Mouse (Mus musculus): Measurements from ENCODE around the gene Trip10. TPM values are rescaled to one million over a fixed set of nuclear protein-coding genes. Genes with fewer than 3 reads are reported as not detected.
A peak's percentile ranks its signal among the peaks of the same experiment; 100 is the strongest.

Gene Trip10
- total RNA-seq, 2 experiments from 2014 or later, result 52.1 to 58.4 TPM

DNA sequence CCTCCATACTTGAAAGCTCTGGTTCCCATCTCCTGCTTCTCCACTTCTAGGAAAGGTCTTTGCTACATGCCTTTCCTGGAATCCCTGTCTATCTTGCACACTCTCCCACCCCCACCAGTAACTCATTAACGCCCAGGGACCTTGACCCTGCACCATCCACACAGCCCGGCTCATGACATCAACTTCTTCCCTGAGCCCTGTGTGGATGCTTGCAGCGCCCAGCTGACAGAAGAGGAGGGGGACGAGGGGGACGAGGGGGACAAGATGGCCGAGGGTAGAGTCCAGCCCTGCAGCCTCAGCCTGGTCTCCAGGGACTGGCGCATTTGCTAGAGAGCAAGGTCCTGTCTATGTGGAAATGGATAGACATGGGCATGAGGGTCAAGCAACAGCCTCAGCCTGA lies 16.2 kb upstream of the Trip10 start:
- DNase-seq (ENCODE audit: low spot score in 2 of 2), result no peak

GRCm38 (mm10) chr17:57234254-57234928 lies 14.9 kb upstream of the Trip10 start:
- no peak for DNase-seq (ENCODE audit: low spot score in 2 of 2)

DNA sequence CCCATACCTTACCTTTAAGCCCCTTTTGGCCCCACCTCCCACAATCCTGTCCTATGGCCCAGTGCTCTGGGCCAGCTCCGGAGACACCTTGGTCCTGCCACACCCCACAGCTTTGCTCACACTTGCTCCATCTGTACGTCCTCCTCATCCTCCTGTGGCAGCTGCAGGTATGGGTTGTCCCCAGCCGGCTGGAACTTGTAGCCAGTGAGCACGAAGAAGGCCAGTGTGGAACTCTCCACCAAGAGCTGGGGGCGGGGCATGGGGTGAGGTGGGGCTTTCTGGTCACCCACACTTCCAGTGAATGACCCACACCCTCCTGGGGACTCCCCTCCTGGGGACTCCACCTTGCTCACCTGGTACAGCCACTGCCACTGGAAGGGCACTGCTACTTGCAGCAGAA lies 13.5 kb upstream of the Trip10 start:
- DNase-seq (ENCODE audit: low spot score in 2 of 2), result no peak

DNA sequence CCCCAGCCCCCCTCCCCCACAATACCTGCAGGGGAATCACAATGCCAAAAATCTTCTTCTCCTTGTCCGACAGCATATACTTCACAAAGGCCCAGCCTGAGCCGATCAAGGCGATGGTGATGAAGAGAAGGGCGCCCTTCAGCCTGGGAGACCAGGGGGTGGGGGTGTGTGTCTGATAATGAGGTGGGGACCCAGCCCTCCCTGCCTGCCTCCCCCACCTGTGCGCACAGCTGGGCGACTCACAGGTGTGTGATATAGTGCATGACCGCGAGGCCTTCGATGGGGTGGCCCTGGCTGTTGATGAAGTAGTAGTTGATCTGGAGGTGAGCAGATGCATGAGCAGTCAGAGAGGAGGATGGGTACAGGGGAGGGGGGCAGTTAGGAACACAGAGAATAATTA lies 12.1 kb upstream of the Trip10 start:
- no peak for DNase-seq (ENCODE audit: low spot score in 2 of 2)

DNA sequence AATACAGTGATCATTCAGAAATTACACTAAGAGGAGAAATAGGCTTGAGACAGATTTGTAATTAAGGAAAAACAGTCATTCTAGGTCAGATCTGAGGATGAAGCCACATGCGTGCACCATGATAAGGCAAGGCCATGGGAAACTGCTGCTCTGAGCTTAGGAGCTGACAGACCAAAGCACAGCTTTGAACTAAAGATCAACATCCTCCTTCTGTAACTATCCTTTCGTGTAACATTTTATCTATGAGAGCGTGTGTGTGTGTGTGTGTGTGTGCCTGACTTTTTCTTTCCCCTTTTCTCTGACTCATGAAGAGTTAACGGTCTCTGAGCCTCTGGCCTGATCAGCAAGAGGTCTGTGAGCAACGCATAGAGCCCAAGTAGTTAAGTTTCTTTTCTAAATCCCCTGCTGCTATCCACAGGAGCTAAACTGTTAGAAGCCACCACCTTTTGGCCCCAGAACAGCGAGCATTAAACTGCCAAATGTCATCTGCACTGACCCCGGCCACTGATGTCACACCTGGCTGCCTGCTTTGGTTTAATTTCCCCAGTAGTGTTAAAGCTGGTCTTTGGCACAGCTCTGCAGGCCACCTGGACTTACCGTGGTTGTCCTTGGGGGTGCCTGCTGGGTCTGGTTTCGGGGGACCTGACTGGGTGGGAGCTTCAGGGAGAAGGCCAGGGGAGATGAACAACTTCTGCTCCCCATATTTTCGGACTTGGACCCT lies 5.4 kb upstream of the Trip10 start:
- DNase-seq (ENCODE audit: low spot score in 2 of 2), result no peak

DNA sequence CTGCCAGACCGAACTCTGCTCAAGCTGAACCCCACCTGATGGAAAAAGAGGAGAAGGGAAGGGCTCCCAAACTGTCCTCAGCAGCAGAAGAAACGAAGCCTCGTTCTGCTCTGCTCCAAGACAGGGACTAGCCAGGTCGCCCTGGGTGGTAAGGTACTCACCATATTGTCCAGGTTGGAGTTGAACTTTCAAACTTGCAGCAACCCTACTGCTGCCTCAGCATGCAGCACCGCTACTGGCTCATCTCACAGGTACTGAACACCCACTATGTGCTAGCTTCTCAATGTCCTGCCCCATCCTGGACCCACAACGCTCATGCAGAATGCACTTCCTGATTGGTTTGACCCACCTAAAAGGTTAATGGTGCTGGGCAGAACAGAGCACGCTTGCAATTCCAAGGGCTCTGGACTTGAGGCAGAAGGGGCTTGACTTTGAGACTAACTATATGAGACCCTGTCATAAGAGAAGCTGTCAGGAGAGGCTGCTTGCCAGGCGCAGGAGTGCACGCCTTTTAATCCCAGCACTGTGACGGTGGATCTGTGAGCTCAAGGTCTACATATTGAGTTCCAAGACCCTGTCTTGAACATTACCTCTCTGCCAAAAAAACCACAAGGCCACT lies 3.8 kb upstream of the Trip10 start:
- no peak for DNase-seq (ENCODE audit: low spot score in 2 of 2)

DNA sequence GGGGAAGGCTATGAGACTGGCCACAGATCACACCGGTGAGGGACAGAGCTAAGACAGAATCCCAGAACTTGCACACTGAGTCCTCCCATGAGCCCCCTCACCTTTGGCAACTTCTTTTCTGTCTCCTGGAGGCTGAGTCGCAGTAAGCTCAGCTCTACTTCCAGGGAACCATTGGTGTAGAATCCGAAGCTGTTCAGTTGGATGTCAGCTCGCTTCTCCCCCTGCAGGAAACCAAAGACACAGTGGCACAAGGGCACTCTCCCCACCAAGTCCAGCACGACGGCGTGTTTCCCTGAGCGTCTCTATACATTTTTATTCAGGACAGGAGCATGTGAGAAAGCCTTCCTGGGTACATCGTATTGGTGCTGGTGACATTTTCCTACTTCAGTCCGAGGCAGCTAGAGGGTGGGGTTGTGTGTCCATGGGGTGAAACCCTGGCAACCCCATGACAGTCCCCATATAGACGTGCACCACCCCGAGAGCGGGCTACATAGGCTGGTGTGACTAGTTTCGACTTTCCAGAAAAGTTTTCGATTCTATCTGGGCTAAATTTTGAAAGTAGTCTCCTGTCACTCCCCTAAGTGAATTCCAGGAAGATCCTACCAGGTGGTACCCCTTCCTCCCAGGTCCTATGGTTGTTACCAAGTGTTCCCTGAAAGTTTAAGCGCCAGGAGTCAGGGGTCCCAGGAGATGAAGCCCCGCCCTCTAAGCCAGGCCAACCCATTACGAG lies 2.4 kb upstream of the Trip10 start:
- DNase-seq (ENCODE audit: low spot score in 2 of 2), result no peak

GRCm38 (mm10) chr17:57247393-57248200 lies 1.7 kb upstream of the Trip10 start:
- peak; percentile 62 to 82 for DNase-seq (ENCODE audit: low spot score in 2 of 2)

- DNase-seq (ENCODE audit: low spot score in 2 of 2), result peak; percentile 40 to 70
Measured at GRCm38 (mm10) chr17:57248201-57248699, 1.0 kb upstream of the Trip10 start, which contains the start of gene Gpr108. Gpr108 (minus strand) TSS chr17:57248446.

- DNase-seq (ENCODE audit: low spot score in 2 of 2), result no peak
Measured at GRCm38 (mm10) chr17:57248771-57249170, 484 bp upstream of the Trip10 start.

DNA sequence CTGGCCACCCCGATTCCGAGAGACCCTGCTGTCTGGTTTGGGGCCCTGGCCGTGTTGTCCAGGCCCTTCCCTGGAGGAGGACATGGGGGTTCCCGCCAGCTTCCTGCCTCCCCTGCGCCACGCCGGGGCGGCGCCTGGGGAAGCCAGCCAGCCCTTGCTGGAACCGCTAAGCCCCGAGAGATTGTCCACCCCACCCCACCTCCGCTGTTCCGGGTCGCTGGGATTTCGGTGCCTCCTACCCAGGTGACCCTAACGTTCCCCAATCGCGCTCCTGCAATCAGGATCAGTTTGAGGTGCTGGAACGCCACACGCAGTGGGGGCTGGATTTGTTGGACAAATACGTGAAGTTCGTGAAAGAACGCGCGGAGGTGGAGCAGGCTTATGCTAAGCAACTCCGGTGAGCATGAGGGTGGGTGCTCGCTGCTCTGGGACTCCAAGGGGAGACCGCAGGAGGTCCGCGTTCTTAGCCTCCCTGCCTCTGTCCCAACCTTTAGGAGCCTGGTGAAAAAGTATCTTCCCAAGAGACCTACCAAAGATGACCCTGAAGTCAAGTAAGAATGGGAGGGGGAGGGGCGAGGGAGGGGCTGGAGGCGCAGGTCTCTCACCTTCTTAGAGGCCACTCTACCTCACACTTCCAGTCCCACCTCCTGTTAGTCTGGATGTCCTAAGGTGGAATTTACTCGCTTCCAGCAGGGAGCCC lies 1.4 kb downstream of the Trip10 start:
- DNase-seq (ENCODE audit: low spot score in 2 of 2), result no peak

DNA sequence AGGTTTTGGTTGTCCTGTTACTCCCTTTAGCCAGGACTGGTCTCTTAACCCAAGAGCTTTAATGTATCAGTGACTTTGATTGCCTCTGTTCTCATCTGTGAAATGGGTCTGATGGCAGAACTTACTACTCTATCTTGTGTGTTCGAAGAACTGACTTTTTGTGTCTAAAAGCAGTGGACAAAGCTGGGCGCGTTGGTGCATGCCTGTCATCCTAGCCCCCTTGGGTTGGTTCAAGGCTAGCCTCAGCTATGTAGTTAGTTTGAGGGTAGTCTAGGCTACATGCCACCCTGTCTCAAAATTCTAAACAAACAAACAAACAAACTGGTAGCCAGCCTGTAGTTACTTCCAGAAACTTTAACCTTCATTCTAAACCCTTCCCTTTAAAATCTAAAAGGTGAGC lies 2.2 kb downstream of the Trip10 start:
- DNase-seq (ENCODE audit: low spot score in 2 of 2), result no peak

DNA sequence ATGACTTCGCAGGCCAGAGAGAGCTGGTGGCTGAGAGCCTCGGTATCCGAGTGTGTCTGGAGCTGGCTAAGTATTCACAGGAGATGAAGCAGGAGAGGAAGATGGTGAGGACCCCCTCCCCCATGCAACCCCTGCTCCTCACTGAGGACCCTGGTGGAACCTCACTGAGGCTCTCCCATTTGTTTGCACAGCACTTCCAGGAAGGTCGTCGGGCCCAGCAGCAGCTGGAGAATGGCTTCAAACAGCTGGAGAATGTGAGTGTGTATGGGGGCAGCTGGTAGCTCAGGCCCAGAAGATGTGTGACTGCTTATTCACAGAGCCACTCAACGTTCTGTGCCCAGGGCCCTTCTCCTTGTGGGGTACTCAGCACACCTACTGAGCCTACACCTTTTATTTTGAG lies 4.1 kb downstream of the Trip10 start:
- no peak for DNase-seq (ENCODE audit: low spot score in 2 of 2)

DNA sequence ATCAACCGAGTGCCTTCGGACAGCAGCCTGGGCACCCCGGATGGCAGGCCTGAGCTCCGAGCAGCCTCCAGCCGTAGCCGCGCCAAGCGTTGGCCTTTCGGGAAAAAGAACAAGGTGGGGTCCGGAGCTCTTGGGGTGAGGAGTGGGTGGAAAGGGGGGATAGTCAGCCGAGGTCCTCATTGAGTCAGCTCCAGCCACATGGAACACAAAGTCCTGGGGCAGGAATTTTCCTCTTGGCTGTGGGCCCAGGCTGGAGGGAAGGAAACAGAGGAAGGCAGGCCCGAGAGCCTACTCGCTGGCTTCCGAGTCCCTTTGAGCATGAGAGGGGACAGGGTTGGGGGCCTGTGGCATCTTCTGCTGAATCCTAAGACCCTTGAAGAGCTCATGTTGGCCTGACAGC lies 6.1 kb downstream of the Trip10 start:
- DNase-seq (ENCODE audit: low spot score in 2 of 2), result no peak

DNA sequence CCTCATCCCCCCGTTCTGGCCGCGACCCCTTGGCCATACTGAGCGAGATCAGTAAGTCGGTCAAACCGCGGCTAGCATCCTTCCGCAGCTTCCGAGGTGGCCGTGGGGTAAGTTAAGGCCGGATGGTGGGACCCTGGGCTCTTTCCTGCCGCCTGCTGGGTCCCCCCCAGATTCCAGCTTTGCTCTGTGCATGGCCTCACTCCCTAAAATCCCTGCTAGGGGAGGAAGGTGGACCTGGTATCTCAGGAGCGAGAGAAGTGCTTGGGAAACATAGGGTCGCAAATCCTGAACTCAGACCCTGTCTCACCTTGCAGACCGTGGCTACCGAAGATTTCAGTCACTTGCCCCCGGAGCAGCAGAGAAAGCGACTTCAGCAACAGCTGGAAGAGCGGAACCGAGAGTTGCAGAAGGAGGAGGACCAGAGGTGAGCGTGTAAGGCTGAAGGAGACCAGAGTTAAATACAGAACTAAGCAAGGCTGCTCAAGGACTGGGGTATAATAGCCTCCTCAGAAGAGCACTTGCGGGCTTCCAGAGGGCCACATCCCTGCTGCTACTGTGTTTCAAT lies 7.7 kb downstream of the Trip10 start:
- DNase-seq (ENCODE audit: low spot score in 2 of 2), result no peak

DNA sequence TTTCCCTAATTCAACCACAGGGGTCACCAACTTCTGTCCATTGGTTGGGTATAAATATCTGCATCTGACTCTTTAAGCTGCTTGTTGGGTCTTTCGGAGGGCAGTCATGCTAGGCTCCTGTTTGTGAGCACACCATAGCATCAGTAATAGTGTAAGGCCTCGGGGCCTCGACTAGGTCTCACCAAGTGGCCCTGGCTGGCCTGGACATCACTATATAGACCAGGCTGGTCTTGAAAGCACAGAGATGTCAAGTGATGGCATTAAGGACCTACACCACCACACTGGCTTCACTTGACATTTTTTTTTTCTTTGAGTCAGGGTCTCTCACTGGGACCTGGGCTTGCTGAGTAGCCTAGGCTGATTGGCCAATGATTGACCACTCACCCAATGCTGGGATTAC lies 8.9 kb downstream of the Trip10 start:
- DNase-seq (ENCODE audit: low spot score in 2 of 2), result no peak

GRCm38 (mm10) chr17:57259742-57260141 lies 10.5 kb downstream of the Trip10 start:
- DNase-seq (ENCODE audit: low spot score in 2 of 2), result no peak

- no peak for DNase-seq (ENCODE audit: low spot score in 2 of 2)
Measured at GRCm38 (mm10) chr17:57260351-57260750, 11.1 kb downstream of the Trip10 start.

- DNase-seq (ENCODE audit: low spot score in 2 of 2), result no peak
Measured at GRCm38 (mm10) chr17:57261286-57261685, 12.0 kb downstream of the Trip10 start.

GRCm38 (mm10) chr17:57261796-57262195 lies 12.5 kb downstream of the Trip10 start:
- DNase-seq (ENCODE audit: low spot score in 2 of 2), result no peak

Data from adrenal gland, postnatal 4 days (tissue).